Mouse (Mus musculus) MEL (cell line): Measurements from ENCODE around the gene Slc4a3. TPM values are rescaled to one million over a fixed set of nuclear protein-coding genes. Genes with fewer than 3 reads are reported as not detected.

Experiments
- DNase-seq: peaks from one replicate; pipeline ENCODE4 v3.0.0; 2011; ENCODE audit warnings: low read depth, low spot score
- H3K27ac ChIP-seq: 2 replicates; pipeline ENCODE4 v1.5.1; 2012; ENCODE audit warnings: low read depth, mild to moderate bottlenecking, control low read depth, low read length, moderate library complexity; ENCODE audit not compliant: control insufficient read depth
- H3K27me3 ChIP-seq, 2 experiments: fragments of 150-350 bp in 1 of 2; sonication (generic) in 1 of 2; 2 replicates each; pipeline ENCODE4 v1.6.1; 2012; ENCODE audit warnings: low read length in 2 of 2, mild to moderate bottlenecking in 2 of 2, improper control_type of control experiment in 1 of 2, moderate library complexity in 1 of 2; ENCODE audit not compliant: insufficient read depth in 2 of 2, control insufficient read depth in 1 of 2
- H3K36me3 ChIP-seq, 2 experiments: 2 replicates each; pipeline ENCODE4 v1.6.1; 2012 to 2014; ENCODE audit warnings: low read length in 2 of 2, improper control_type of control experiment in 1 of 2, inconsistent platforms in 1 of 2, mild to moderate bottlenecking in 1 of 2; ENCODE audit not compliant: insufficient read depth in 2 of 2, control insufficient read depth in 1 of 2
- H3K4me1 ChIP-seq, 2 experiments: fragments of 150-350 bp in 1 of 2; sonication (generic) in 1 of 2; 2 replicates each; pipeline ENCODE4 v1.6.1; 2012; ENCODE audit warnings: low read length in 2 of 2, improper control_type of control experiment in 1 of 2, mild to moderate bottlenecking in 1 of 2; ENCODE audit not compliant: insufficient read depth in 2 of 2, control insufficient read depth in 1 of 2
- H3K4me3 ChIP-seq, 2 experiments: fragments of 150-350 bp in 1 of 2; sonication (generic) in 1 of 2; 2 replicates each; pipeline ENCODE4 v1.5.1; 2012; ENCODE audit warnings: low read depth in 2 of 2, low read length in 2 of 2, mild to moderate bottlenecking in 2 of 2, moderate library complexity in 2 of 2, control low read depth in 1 of 2, improper control_type of control experiment in 1 of 2; ENCODE audit not compliant: control insufficient read depth in 1 of 2, insufficient read depth in 1 of 2
- H3K79me2 ChIP-seq: 2 replicates; pipeline ENCODE4 v1.6.1; 2012; ENCODE audit warnings: mild to moderate bottlenecking, low read length, moderate library complexity; ENCODE audit not compliant: control insufficient read depth, poor library complexity, insufficient read depth
- H3K9ac ChIP-seq: 2 replicates; pipeline ENCODE4 v1.6.1; 2012; ENCODE audit warnings: low read depth, mild to moderate bottlenecking, control low read depth, low read length, moderate library complexity; ENCODE audit not compliant: control insufficient read depth, poor library complexity, severe bottlenecking
- H3K9me3 ChIP-seq: fragments of 150-350 bp; sonication (generic); replicated peaks from 2 replicates; pipeline ENCODE4 v1.6.1; 2012; ENCODE audit warnings: mild to moderate bottlenecking, low read length, improper control_type of control experiment, moderate library complexity; ENCODE audit not compliant: insufficient read depth
- CHD2 ChIP-seq: IDR thresholded peaks from 2 replicates; pipeline ENCODE4 v1.6.1; 2011; ENCODE audit warnings: low read length, improper control_type of control experiment
- CTCF ChIP-seq, 3 experiments: IDR thresholded peaks in 2 of 3; conservative IDR thresholded peaks in 1 of 3; 2 replicates each; pipeline ENCODE4 v1.5.1; 2011 to 2012; ENCODE audit warnings: low read length in 3 of 3, low read depth in 2 of 3, mild to moderate bottlenecking in 2 of 3, improper control_type of control experiment in 1 of 3, inconsistent platforms in 1 of 3, mixed read lengths in 1 of 3, moderate library complexity in 1 of 3; ENCODE audit not compliant: control insufficient read depth in 1 of 3, insufficient read depth in 1 of 3, poor library complexity in 1 of 3, severe bottlenecking in 1 of 3
- E2F4 ChIP-seq: IDR thresholded peaks from 2 replicates; pipeline ENCODE4 v1.6.1; 2011; ENCODE audit warnings: low read depth, low read length, improper control_type of control experiment, borderline replicate concordance
- EP300 ChIP-seq, 2 experiments: IDR thresholded peaks; 2 replicates each; pipeline ENCODE4 v1.6.1; 2011; ENCODE audit warnings: improper control_type of control experiment in 2 of 2, low read length in 2 of 2, low read depth in 1 of 2, mild to moderate bottlenecking in 1 of 2
- ETS1 ChIP-seq: IDR thresholded peaks from 2 replicates; pipeline ENCODE4 v1.6.1; 2012; ENCODE audit warnings: low read depth, mild to moderate bottlenecking, inconsistent platforms, low read length, improper control_type of control experiment, moderate library complexity
- MAFK ChIP-seq: IDR thresholded peaks from 2 replicates; pipeline ENCODE4 v1.6.1; 2011; ENCODE audit warnings: low read depth, mild to moderate bottlenecking, low read length, improper control_type of control experiment, borderline replicate concordance
- MAZ ChIP-seq: IDR thresholded peaks from 2 replicates; pipeline ENCODE4 v1.6.1; 2012; ENCODE audit warnings: low read depth, mild to moderate bottlenecking, inconsistent platforms, low read length, improper control_type of control experiment
- MYC ChIP-seq: IDR thresholded peaks from 2 replicates; pipeline ENCODE4 v1.6.1; 2011; ENCODE audit warnings: low read depth, mild to moderate bottlenecking, low read length, improper control_type of control experiment, moderate library complexity
- NRF1 ChIP-seq: IDR thresholded peaks from 2 replicates; pipeline ENCODE4 v1.6.1; 2014; ENCODE audit warnings: low read depth, mild to moderate bottlenecking, inconsistent platforms, low read length, improper control_type of control experiment, moderate library complexity; ENCODE audit not compliant: poor library complexity, insufficient read depth, severe bottlenecking
- RAD21 ChIP-seq: IDR thresholded peaks from 2 replicates; pipeline ENCODE4 v1.6.1; 2011; ENCODE audit warnings: mild to moderate bottlenecking, low read depth, low read length, improper control_type of control experiment
- RCOR1 ChIP-seq: IDR thresholded peaks from 2 replicates; pipeline ENCODE4 v1.6.1; 2012; ENCODE audit warnings: low read depth, mild to moderate bottlenecking, inconsistent platforms, low read length, improper control_type of control experiment
- USF1 ChIP-seq: IDR thresholded peaks from 2 replicates; pipeline ENCODE4 v1.6.1; 2014; ENCODE audit warnings: low read depth, mild to moderate bottlenecking, inconsistent platforms, low read length, improper control_type of control experiment, moderate library complexity
- USF2 ChIP-seq, 2 experiments: IDR thresholded peaks; 2 replicates each; pipeline ENCODE4 v1.6.1; 2011 to 2012; ENCODE audit warnings: improper control_type of control experiment in 2 of 2, low read length in 2 of 2, borderline replicate concordance in 1 of 2, inconsistent platforms in 1 of 2, low read depth in 1 of 2, mild to moderate bottlenecking in 1 of 2; ENCODE audit not compliant: insufficient read depth in 1 of 2
- ZMIZ1 ChIP-seq: IDR thresholded peaks from 2 replicates; pipeline ENCODE4 v1.6.1; 2012; ENCODE audit warnings: low read depth, mild to moderate bottlenecking, inconsistent platforms, low read length, improper control_type of control experiment, moderate library complexity
- polyA plus RNA-seq, 2 experiments: library from polyadenylated mRNA; stranded (reverse) in 1 of 2; unstranded in 1 of 2; fragments of >175 nt in 1 of 2; fragments of >200 nt in 1 of 2; gene quantifications; 2 replicates each; pipeline versions ENCODE4 v1.2.1 to v1.2.4; 2012; ENCODE audit warnings: low replicate concordance in 2 of 2, low read depth in 1 of 2; ENCODE audit not compliant: insufficient read length in 2 of 2, insufficient read depth in 1 of 2, missing spikeins in 1 of 2
- total RNA-seq: library from RNA; depleted of rRNA; stranded (reverse); fragments of 300-350 nt; gene quantifications from 2 replicates; pipeline ENCODE4 v1.2.3, GENCODE M21; 2012

Gene Slc4a3
- total and polyA plus RNA-seq, 3 experiments = not detected

DNA sequence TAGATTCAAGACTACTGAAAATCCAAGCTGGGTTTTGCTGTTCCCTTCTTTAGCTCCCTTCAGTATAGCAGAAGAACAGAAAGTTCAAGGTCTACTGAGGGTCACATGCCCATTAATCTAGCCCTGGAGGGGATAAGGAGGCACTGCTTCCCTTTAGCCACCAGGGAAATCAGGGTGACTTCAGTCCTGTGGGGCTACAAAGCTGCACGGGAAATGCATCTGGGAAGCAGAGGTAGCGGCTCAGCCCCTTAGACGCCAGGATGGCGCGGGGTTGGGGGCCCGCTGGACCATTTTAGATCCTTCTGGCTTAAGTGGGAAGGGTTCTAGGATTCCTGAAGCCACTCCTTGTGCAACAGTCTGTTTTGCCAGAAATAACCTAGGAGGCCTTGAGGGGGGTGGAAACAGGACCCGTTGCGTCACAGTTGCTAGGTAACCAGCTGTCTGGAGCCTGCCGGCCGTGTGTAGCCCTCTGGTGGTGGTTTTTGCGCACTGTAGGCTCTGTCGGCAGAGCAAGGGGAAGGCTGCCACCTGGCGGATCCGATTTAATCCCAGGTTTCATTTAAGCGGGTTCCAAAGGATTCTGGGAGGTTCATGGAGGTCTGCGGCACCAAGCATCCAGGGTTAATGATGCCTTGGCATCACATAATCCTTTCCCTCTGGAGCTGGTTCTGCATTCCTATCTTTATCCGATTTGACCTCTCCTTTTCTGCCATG is 13.3 kb downstream of the Slc4a3 start:
- no peak overlapping the region for H3K9ac ChIP-seq
- no peak overlapping the region for H3K4me3 ChIP-seq
- H3K4me1 ChIP-seq = no peaks in the 10 kb centered on the region
- TF ChIP-seq CTCF (IDR thresholded peaks at IDR 0.05 in 2 of 3, conservative IDR thresholded peaks at IDR 0.05 in 1 of 3; ENCODE audit: control insufficient read depth in 1 of 3, insufficient read depth in 1 of 3, low read depth in 2 of 3, low read length in 3 of 3, poor library complexity in 1 of 3, severe bottlenecking in 1 of 3) = peak in 2 of 3 experiments; percentile 41 to 63; a peak in 4 of 6 replicates
- TF ChIP-seq USF2 (IDR thresholded peaks at IDR 0.05; ENCODE audit: borderline replicate concordance in 1 of 2, insufficient read depth in 1 of 2, low read depth in 1 of 2, low read length in 2 of 2) = no peak
- TF ChIP-seq, all 39 proteins: peak for 1
- Histone ChIP-seq H3K36me3 (no peaks in the 10 kb centered on the region), H3K27me3 (no peaks in the 10 kb centered on the region), H3K79me2 (no peaks in the 10 kb centered on the region), H3K9me3 (no peaks in the 10 kb centered on the region), H3K27ac (no peak overlapping the region)
- DNase-seq = peak; percentile 5

DNA sequence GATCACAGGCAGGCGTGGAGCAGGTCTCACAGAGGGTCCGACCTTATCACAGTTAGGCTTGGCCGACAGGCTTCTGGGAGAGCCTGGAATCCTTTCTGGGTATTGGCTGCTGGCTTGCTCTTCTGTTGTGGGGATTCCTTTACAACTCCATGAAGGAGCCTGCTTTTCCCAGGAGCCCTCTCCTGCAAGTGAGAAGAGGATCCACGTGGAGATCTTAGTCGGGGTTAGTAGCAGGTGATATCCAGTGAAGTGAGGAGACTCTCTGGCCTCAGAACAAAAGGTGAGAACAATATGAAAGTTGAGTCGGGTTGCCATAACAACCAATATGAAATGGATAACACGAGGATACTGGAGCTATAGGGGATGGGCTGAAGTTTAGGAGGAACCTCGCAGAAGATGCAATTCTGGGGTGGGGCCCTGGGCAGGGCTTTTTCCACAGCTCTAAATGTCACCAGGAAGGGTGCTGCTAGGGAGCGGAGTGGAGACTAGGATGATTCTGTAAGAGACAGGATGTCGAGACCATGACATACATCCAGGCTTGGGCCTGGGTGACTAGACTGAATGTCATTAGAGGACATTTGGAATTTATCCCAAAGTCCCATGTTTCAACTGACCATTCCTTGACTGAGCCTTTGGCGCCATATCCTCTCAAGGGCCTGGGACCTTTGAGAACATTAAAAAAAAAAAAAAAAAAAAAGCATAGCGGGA is 14.3 kb downstream of the Slc4a3 start:
- Histone ChIP-seq H3K27me3 (no peaks in the 10 kb centered on the region), H3K4me1 (no peaks in the 10 kb centered on the region), H3K27ac (no peak overlapping the region), H3K36me3 (no peaks in the 10 kb centered on the region), H3K9me3 (no peaks in the 10 kb centered on the region), H3K9ac (no peak overlapping the region), H3K4me3 (no peak overlapping the region), H3K79me2 (no peaks in the 10 kb centered on the region)
- no peak for DNase-seq
- TF ChIP-seq NRF1 (no peak), RAD21 (no peak), MYC (no peak), EP300 (IDR thresholded peaks at IDR 0.05; ENCODE audit: low read depth in 1 of 2, low read length in 2 of 2) (no peak), USF1 (no peak), E2F4 (no peak), ETS1 (no peak), MAFK (no peak), ZMIZ1 (no peak), RCOR1 (no peak), CHD2 (no peak), MAZ (no peak)
